Comparison of ENCODE assay signal across 8 mouse cellular contexts in genomic region chr19:44757231-44757871, GRCm38 (mm10). TPM values are rescaled to one million over a fixed set of nuclear protein-coding genes. Genes with fewer than 3 reads are reported as not detected.
DNase-seq lines count a peak whose midpoint lies in the region; ATAC-seq lines count a peak whose summit lies in the region.

No protein-coding gene starts in this region.

- no peaks in the 10 kb centered on the region for H3K36me3 ChIP-seq in heart, embryonic 12.5 days
- H3K36me3 ChIP-seq in embryonic facial prominence, embryonic 14.5 days (ENCODE audit: control insufficient read depth, insufficient read depth, low read length) = no peaks in the 10 kb centered on the region
- H3K36me3 ChIP-seq in midbrain, embryonic 15.5 days (replicated peaks) = no peaks in the 10 kb centered on the region

- peaks cover 91% of the 10 kb centered on the region for H3K27me3 ChIP-seq in heart, embryonic 12.5 days (replicated peaks)
- peaks cover 99% of the 10 kb centered on the region for H3K27me3 ChIP-seq in embryonic facial prominence, embryonic 14.5 days (replicated peaks; ENCODE audit: control insufficient read depth, insufficient read depth, low read length)
- H3K27me3 ChIP-seq in midbrain, embryonic 15.5 days (replicated peaks) = peaks cover 79% of the 10 kb centered on the region

- WGBS in heart, embryonic 12.5 days = under 1% methylated on average over 38 of the region's 38 CpGs
- WGBS in embryonic facial prominence, embryonic 14.5 days = 2% methylated on average over 34 of the region's 38 CpGs
- under 1% methylated on average over 35 of the region's 38 CpGs for WGBS in midbrain, embryonic 15.5 days

- intact Hi-C loops in heart, postnatal 10 days (cut with DNase I) = loop anchor here (2.0 kb wide), 1 partner anchor 137 kb away; no protein-coding TSS in a partner anchor

- no peaks in the 10 kb centered on the region for H3K9me3 ChIP-seq in heart, embryonic 12.5 days (replicated peaks)
- H3K9me3 ChIP-seq in embryonic facial prominence, embryonic 14.5 days (ENCODE audit: control insufficient read depth, low read length) = no peaks in the 10 kb centered on the region
- no peaks in the 10 kb centered on the region for H3K9me3 ChIP-seq in midbrain, embryonic 15.5 days

- DNase-seq in heart, postnatal 10 days = no peak
- no peak for DNase-seq in embryonic facial prominence, embryonic 14.5 days (ENCODE audit: low spot score)
- DNase-seq in kidney, adult 9 months = peak; percentile 62
- DNase-seq in yolk sac, embryonic 10.5 days (ENCODE audit: low spot score) = no peak
- no peak for DNase-seq in frontal cortex, postnatal 36 days (ENCODE audit: low spot score in 2 of 2)
- DNase-seq in cerebellum, adult 11-12 months = no peak

- no peak overlapping the region for H3K27ac ChIP-seq in heart, embryonic 12.5 days (ENCODE audit: poor library complexity, severe bottlenecking)
- no peak overlapping the region for H3K27ac ChIP-seq in embryonic facial prominence, embryonic 14.5 days (replicated peaks; ENCODE audit: low read depth, low read length)
- H3K27ac ChIP-seq in midbrain, embryonic 15.5 days = no peak overlapping the region

- H3K4me3 ChIP-seq in heart, embryonic 12.5 days = peak overlapping the region; percentile 49
- H3K4me3 ChIP-seq in embryonic facial prominence, embryonic 14.5 days (ENCODE audit: low read depth, low read length) = peak overlapping the region; percentile 37
- H3K4me3 ChIP-seq in midbrain, embryonic 15.5 days = peak overlapping the region; percentile 24

- no peak for ATAC-seq in heart, embryonic 12.5 days (ENCODE audit: insufficient number of reproducible peaks, low FRiP score)
- ATAC-seq in embryonic facial prominence, embryonic 14.5 days (ENCODE audit: low read depth) = no peak
- ATAC-seq in midbrain, embryonic 15.5 days (replicated peaks) = no peak

- H3K4me1 ChIP-seq in heart, embryonic 12.5 days (replicated peaks) = peaks cover 32% of the 10 kb centered on the region
- H3K4me1 ChIP-seq in embryonic facial prominence, embryonic 14.5 days (ENCODE audit: control insufficient read depth, insufficient read depth, low read length) = peaks cover 6% of the 10 kb centered on the region; the same call in 1 of the 2 replicates
- peaks cover 42% of the 10 kb centered on the region for H3K4me1 ChIP-seq in midbrain, embryonic 15.5 days

- no peak overlapping the region for H3K9ac ChIP-seq in heart, embryonic 12.5 days
- peak overlapping the region; percentile 12; the same call in 1 of the 2 replicates for H3K9ac ChIP-seq in embryonic facial prominence, embryonic 14.5 days (ENCODE audit: low read depth, low read length)
- H3K9ac ChIP-seq in midbrain, embryonic 15.5 days = no peak overlapping the region

- H3K4me2 ChIP-seq in heart, embryonic 12.5 days = peak overlapping the region; percentile 82
- peak overlapping the region; percentile 55 for H3K4me2 ChIP-seq in embryonic facial prominence, embryonic 14.5 days (ENCODE audit: low read depth, low read length)
- peak overlapping the region; percentile 45 for H3K4me2 ChIP-seq in midbrain, embryonic 15.5 days

RNA-seq across cellular contexts. Expression of gene Pax2, which starts 1.5 kb away (rescaled TPM):
- not detected in 2 replicates for polyA plus RNA-seq in heart, embryonic 12.5 days (2016; fragmentation: Nextera tagmentation; extraction: Ambion mirVana)
- total RNA-seq in heart, postnatal 10 days (2021) = not detected
- 0.14 and 0.22 TPM in 2 replicates for polyA plus RNA-seq in embryonic facial prominence, embryonic 14.5 days (2014; fragmentation: Nextera tagmentation; extraction: Ambion mirVana)
- 0.68 TPM in 2 replicates for polyA plus RNA-seq in midbrain, embryonic 15.5 days (2015; fragmentation: Nextera tagmentation; extraction: Ambion mirVana)
